Mouse (Mus musculus) heart, adult 2 months (tissue): ENCODE measurements at regions not wholly inside any gene's neighbourhood (a gene's known extent, or its start where the extent isn't known, plus 50 kb on each side); places are given as distances from the start of the nearest gene placed in this dataset.

Experiments used
- CTCF ChIP-seq: fragments of 200-600 bp; IDR thresholded peaks from 2 replicates; pipeline ENCODE4 v1.8.1; 2022; ENCODE audit warnings: antibody characterized with exemption, mild to moderate bottlenecking, moderate library complexity
- EP300 ChIP-seq: fragments of 200-500 bp; IDR thresholded peaks from 2 replicates; pipeline ENCODE4 v1.6.1; 2011; ENCODE audit warnings: low read depth, low read length, control low read depth; ENCODE audit not compliant: insufficient read depth
- POLR2A ChIP-seq: fragments of 200-500 bp; IDR thresholded peaks from 2 replicates; pipeline ENCODE4 v1.6.1; 2011; ENCODE audit warnings: mild to moderate bottlenecking, low read depth, low read length, control low read depth; ENCODE audit not compliant: insufficient read depth

- TF ChIP-seq POLR2A (no peak), CTCF (peak; percentile 55), EP300 (no peak)
Observed at GRCm38 (mm10) chr9:34054435-34054834, 431.3 kb upstream of the Kirrel3 start.
